Mouse (Mus musculus) liver, embryonic 16.5 days (tissue): Measurements from ENCODE around the gene Arntl. TPM values are rescaled to one million over a fixed set of nuclear protein-coding genes. Genes with fewer than 3 reads are reported as not detected.

Source experiments
- ATAC-seq: fragments of 200-750 bp; cut with Nextera tagmentation; 2 replicates; pipeline ENCODE4 v1.8.0; 2017; ENCODE audit warnings: low read depth, mild to moderate bottlenecking, moderate number of reproducible peaks, moderate library complexity
- H3K27ac ChIP-seq: fragments of 300-500 bp; sonication (generic); 2 replicates; pipeline ENCODE4 v1.5.1; 2014; ENCODE audit warnings: mild to moderate bottlenecking, low read length
- H3K27me3 ChIP-seq: fragments of 300-500 bp; sonication (generic); 2 replicates; pipeline ENCODE4 v1.6.1; 2014; ENCODE audit warnings: low read depth, low read length, mixed read lengths; ENCODE audit not compliant: control insufficient read depth, insufficient read depth
- H3K36me3 ChIP-seq: fragments of 300-500 bp; sonication (generic); 2 replicates; pipeline ENCODE4 v1.6.1; 2014; ENCODE audit warnings: mild to moderate bottlenecking; ENCODE audit not compliant: control insufficient read depth, insufficient read depth
- H3K4me1 ChIP-seq: fragments of 300-500 bp; sonication (generic); 2 replicates; pipeline ENCODE4 v1.6.1; 2014; ENCODE audit warnings: low read depth, low read length, mixed read lengths; ENCODE audit not compliant: control insufficient read depth
- H3K4me2 ChIP-seq: fragments of 300-500 bp; sonication (generic); 2 replicates; pipeline ENCODE4 v1.6.1; 2014; ENCODE audit warnings: low read depth, low read length, mixed read lengths
- H3K4me3 ChIP-seq: fragments of 300-500 bp; sonication (generic); 2 replicates; pipeline ENCODE4 v1.5.1; 2014; ENCODE audit warnings: low read depth, mild to moderate bottlenecking, low read length
- H3K9ac ChIP-seq: fragments of 300-500 bp; sonication (generic); 2 replicates; pipeline ENCODE4 v1.6.1; 2014; ENCODE audit warnings: low read depth, low read length
- H3K9me3 ChIP-seq: fragments of 300-500 bp; sonication (generic); replicated peaks from 2 replicates; pipeline ENCODE4 v1.6.1; 2016; ENCODE audit warnings: low read length; ENCODE audit not compliant: control insufficient read depth
- WGBS: fragments of 180-500 bp; shearing (Covaris S2); extraction: QIAGEN DNeasy Blood & Tissue Kit; methylation state at CpG from one replicate; pipeline ENCODE4 v1.1.7; 2014; ENCODE audit not compliant: insufficient replicate concordance; 5-methylcytosine and 5-hydroxymethylcytosine counted together
- polyA plus RNA-seq: library from polyadenylated mRNA; unstranded; fragments of >200 nt; fragmentation: Nextera tagmentation; extraction: Ambion mirVana; gene quantifications from 2 replicates; pipeline ENCODE4 v1.2.1, GENCODE M21; 2015

The Arntl gene
- polyA plus RNA-seq, 1 experiment from 2014 or later, result 9.7 TPM

- H3K36me3 ChIP-seq, result peaks cover under 1% of the 10 kb centered on the region; the same call in 1 of the 2 replicates
- H3K4me3 ChIP-seq, result no peak overlapping the region
- H3K9ac ChIP-seq, result no peak overlapping the region
- 52% methylated on average over 1 of the region's 1 CpGs for WGBS
- H3K27me3 ChIP-seq, result no peaks in the 10 kb centered on the region
- H3K4me1 ChIP-seq, result peaks cover 2% of the 10 kb centered on the region; the same call in 1 of the 2 replicates
- no peak for ATAC-seq
- H3K27ac ChIP-seq, result no peak overlapping the region
- H3K9me3 ChIP-seq, result no peaks in the 10 kb centered on the region
- no peak overlapping the region for H3K4me2 ChIP-seq
Measured at GRCm38 (mm10) chr7:113289211-113289610, 81.9 kb downstream of the Arntl start.

GRCm38 (mm10) chr7:113291741-113292140, 84.5 kb downstream of the Arntl start:
- no peaks in the 10 kb centered on the region for H3K36me3 ChIP-seq
- peaks cover 14% of the 10 kb centered on the region for H3K4me1 ChIP-seq
- ATAC-seq, result no peak
- no peak overlapping the region for H3K4me3 ChIP-seq
- H3K9ac ChIP-seq, result no peak overlapping the region
- WGBS, result 59% methylated on average over 5 of the region's 5 CpGs
- no peaks in the 10 kb centered on the region for H3K27me3 ChIP-seq
- H3K4me2 ChIP-seq, result no peak overlapping the region
- H3K27ac ChIP-seq, result no peak overlapping the region
- no peaks in the 10 kb centered on the region for H3K9me3 ChIP-seq

GRCm38 (mm10) chr7:113292193-113292592, 84.9 kb downstream of the Arntl start:
- WGBS, result 40% methylated on average over 4 of the region's 4 CpGs
- peak; percentile 64 for ATAC-seq
- H3K4me1 ChIP-seq, result peaks cover 14% of the 10 kb centered on the region

GRCm38 (mm10) chr7:113294598-113294997, 87.3 kb downstream of the Arntl start:
- peak; percentile 43; the same call in 1 of the 2 replicates for ATAC-seq
- H3K4me3 ChIP-seq, result no peak overlapping the region

More at GRCm38 (mm10) chr7:113292193-113292592, 84.9 kb downstream of the Arntl start:
- H3K36me3 ChIP-seq, result no peaks in the 10 kb centered on the region
- H3K4me2 ChIP-seq, result no peak overlapping the region
- H3K4me3 ChIP-seq, result no peak overlapping the region
- no peak overlapping the region for H3K27ac ChIP-seq
- no peaks in the 10 kb centered on the region for H3K27me3 ChIP-seq
- no peak overlapping the region for H3K9ac ChIP-seq
- H3K9me3 ChIP-seq, result no peaks in the 10 kb centered on the region

GRCm38 (mm10) chr7:113295077-113295890, 88.0 kb downstream of the Arntl start:
- Histone ChIP-seq H3K36me3 (peaks cover 5% of the 10 kb centered on the region), H3K4me1 (peaks cover 14% of the 10 kb centered on the region), H3K27me3 (no peaks in the 10 kb centered on the region), H3K27ac (peak overlapping the region; percentile 61), H3K4me2 (peak overlapping the region; percentile 63), H3K4me3 (peak overlapping the region; percentile 55), H3K9ac (peak overlapping the region; percentile 58), H3K9me3 (no peaks in the 10 kb centered on the region)
- peak; percentile 59 for ATAC-seq
- WGBS, result 3% methylated on average over 17 of the region's 17 CpGs

More at GRCm38 (mm10) chr7:113294598-113294997, 87.3 kb downstream of the Arntl start:
- 27% methylated on average over 6 of the region's 6 CpGs for WGBS
- no peak overlapping the region for H3K4me2 ChIP-seq
- H3K27me3 ChIP-seq, result no peaks in the 10 kb centered on the region
- H3K9ac ChIP-seq, result no peak overlapping the region
- peaks cover 14% of the 10 kb centered on the region for H3K4me1 ChIP-seq
- no peak overlapping the region; the same call in 1 of the 2 replicates for H3K27ac ChIP-seq
- no peaks in the 10 kb centered on the region for H3K9me3 ChIP-seq
- peaks cover 5% of the 10 kb centered on the region for H3K36me3 ChIP-seq

GRCm38 (mm10) chr7:113297813-113298212, 90.5 kb downstream of the Arntl start:
- no peak overlapping the region for H3K27ac ChIP-seq
- no peak overlapping the region for H3K9ac ChIP-seq
- WGBS, result 60% methylated on average over 4 of the region's 4 CpGs
- no peak for ATAC-seq
- H3K36me3 ChIP-seq, result peaks cover 10% of the 10 kb centered on the region
- H3K9me3 ChIP-seq, result no peaks in the 10 kb centered on the region
- H3K4me3 ChIP-seq, result no peak overlapping the region
- peaks cover 14% of the 10 kb centered on the region for H3K4me1 ChIP-seq
- no peak overlapping the region for H3K4me2 ChIP-seq
- no peaks in the 10 kb centered on the region for H3K27me3 ChIP-seq

GRCm38 (mm10) chr7:113310136-113310535, 102.9 kb downstream of the Arntl start:
- peaks cover 2% of the 10 kb centered on the region; the same call in 1 of the 2 replicates for H3K36me3 ChIP-seq
- H3K27me3 ChIP-seq, result no peaks in the 10 kb centered on the region
- WGBS, result 80% methylated on average over 3 of the region's 3 CpGs
- H3K4me1 ChIP-seq, result no peaks in the 10 kb centered on the region
- H3K9ac ChIP-seq, result no peak overlapping the region
- H3K4me2 ChIP-seq, result no peak overlapping the region
- H3K4me3 ChIP-seq, result no peak overlapping the region
- ATAC-seq, result no peak
- no peaks in the 10 kb centered on the region for H3K9me3 ChIP-seq
- H3K27ac ChIP-seq, result no peak overlapping the region

- no peak overlapping the region for H3K4me3 ChIP-seq
- no peaks in the 10 kb centered on the region for H3K4me1 ChIP-seq
- no peak overlapping the region for H3K9ac ChIP-seq
- no peak for ATAC-seq
- H3K36me3 ChIP-seq, result peaks cover 2% of the 10 kb centered on the region; the same call in 1 of the 2 replicates
- no peak overlapping the region for H3K27ac ChIP-seq
- H3K9me3 ChIP-seq, result no peaks in the 10 kb centered on the region
- WGBS, result 32% methylated on average over 2 of the region's 2 CpGs
- no peaks in the 10 kb centered on the region for H3K27me3 ChIP-seq
- H3K4me2 ChIP-seq, result no peak overlapping the region
Measured at GRCm38 (mm10) chr7:113311784-113312183, 104.5 kb downstream of the Arntl start.

GRCm38 (mm10) chr7:113320128-113320527, 112.9 kb downstream of the Arntl start:
- H3K27me3 ChIP-seq, result no peaks in the 10 kb centered on the region
- H3K4me2 ChIP-seq, result no peak overlapping the region
- no peaks in the 10 kb centered on the region for H3K4me1 ChIP-seq
- no peak overlapping the region for H3K27ac ChIP-seq
- 37% methylated on average over 1 of the region's 1 CpGs for WGBS
- no peak for ATAC-seq
- H3K9me3 ChIP-seq, result no peaks in the 10 kb centered on the region
- no peak overlapping the region for H3K9ac ChIP-seq
- H3K4me3 ChIP-seq, result no peak overlapping the region
- H3K36me3 ChIP-seq, result no peaks in the 10 kb centered on the region
